Mouse (Mus musculus) liver (tissue): ENCODE results near the gene Col6a5.

Experiments used
- DNase-seq: peaks from one replicate; pipeline ENCODE4 v3.0.0-alpha.2; 2020; ENCODE audit warnings: mixed read lengths

Col6a5 gene

DNA sequence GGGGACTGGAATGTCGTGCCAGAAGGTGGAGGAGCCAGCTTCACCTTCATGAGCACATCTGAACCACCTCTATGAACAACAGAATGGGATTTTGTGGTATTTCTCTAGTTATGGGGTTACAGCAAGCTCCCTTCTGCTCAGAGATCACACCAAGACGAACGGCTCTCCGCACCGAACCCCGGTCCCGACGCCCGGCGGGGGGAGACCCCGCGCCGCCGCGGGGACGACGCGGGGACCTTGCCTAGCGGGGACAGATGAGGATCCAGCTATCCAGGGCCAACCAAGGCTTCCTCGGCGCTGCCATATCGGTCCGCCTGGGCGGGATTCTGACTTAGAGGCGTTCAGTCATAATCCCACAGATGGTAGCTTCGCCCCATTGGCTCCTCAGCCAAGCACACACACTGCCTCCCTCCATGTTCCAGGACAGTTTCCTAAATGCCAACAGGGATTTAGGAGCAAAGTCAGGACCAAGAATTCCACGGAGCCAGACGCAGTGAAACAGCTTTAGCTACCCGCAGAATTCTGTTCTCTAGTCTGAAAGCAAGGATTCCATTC is 141.2 kb downstream of the Col6a5 start:
- DNase-seq, result no peak

DNA sequence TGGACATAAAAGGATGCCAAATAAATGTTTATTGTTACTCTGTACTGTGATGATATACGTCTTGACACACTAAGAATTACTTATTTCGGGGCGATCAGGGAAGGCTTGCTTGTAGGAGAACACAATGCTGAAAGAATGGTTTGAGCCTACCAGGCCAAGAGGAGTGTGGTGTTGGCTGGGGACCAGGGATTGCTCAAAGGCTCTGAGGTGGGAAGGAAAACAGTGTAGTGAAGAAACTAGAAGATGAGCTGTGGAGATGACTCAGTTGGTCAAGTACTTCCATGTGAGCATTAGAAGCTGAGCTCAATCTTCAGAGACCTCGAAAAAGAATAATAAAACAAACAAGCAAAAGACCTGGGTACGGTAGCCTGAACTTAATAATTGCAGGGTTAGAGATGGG is 146.0 kb downstream of the Col6a5 start:
- no peak for DNase-seq

DNA sequence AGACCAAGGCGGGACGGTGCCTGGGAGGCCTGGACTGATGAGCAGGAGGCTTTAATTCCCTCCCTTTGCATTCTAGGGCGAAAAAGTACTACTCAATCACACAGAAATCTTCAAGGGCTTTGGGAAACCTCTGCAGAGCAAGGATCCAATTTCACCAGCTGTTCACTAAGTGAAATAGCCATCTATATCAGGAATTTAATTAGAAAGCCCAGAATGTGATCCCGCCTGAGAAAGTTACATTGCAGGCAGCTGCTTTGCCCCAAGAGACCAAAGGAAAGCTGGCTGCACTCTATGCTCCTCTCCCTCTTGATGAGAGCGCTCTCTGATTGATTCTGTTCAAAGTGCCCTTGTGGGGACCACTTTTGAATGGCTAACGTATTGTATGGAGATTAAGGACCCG is 149.0 kb downstream of the Col6a5 start:
- DNase-seq, result no peak

DNA sequence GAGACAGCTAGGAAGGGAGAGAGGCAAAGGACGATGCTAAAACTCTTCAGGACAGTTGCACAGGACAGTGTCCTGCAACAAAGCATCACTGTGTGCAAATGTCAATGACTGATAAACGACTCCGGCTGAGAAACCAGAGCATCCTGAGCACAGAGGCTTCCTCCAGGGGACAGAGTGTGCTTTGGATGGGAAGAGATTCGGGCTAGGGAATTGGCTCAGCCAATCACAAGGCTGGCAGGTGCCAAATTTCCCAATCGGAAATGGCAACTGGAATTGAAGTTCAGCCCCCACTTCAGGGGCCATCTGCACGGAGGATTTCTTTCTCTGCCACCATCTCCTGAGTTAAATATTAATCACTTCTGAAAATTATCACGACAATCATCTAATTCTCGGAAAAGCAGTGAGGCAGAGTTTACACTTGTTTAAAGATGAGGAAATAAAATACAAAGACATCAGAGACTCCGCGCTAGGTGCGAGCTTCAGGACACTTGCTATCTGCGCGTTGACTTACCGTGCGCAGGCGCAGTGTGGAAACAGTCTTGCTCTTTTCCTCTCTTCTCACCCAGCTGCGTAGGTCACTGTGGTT is 151.4 kb downstream of the Col6a5 start:
- no peak for DNase-seq
